Mouse (Mus musculus): Measurements from ENCODE around the gene Gm45717.

- TF ChIP-seq CTCF (IDR thresholded peaks at IDR 0.05; ENCODE audit: low read depth, low read length) = no peak
- no peak for TF ChIP-seq TAL1 (conservative IDR thresholded peaks at IDR 0.05; ENCODE audit: low read depth, low read length)
- TF ChIP-seq POLR2AphosphoS5 (IDR thresholded peaks at IDR 0.05; ENCODE audit: insufficient replicate concordance, low read depth, low read length) = no peak
These were observed 7.0 kb upstream of the Gm45717 start for GRCm38 (mm10) chr7:140962733-140963132.
